Mouse (Mus musculus): Measurements from ENCODE around the gene Ntf3. TPM values are rescaled to one million over a fixed set of nuclear protein-coding genes. Genes with fewer than 3 reads are reported as not detected.

Gene Ntf3
- polyA plus RNA-seq, 1 experiment from 2014 or later, result 7.6 TPM

GRCm38 (mm10) chr6:126155928-126156327 lies 10.8 kb downstream of the Ntf3 start:
- Histone ChIP-seq H3K4me2 (no peak overlapping the region), H3K27ac (replicated peaks) (no peak overlapping the region), H3K36me3 (no peaks in the 10 kb centered on the region), H3K9ac (replicated peaks) (no peak overlapping the region), H3K4me3 (replicated peaks) (no peak overlapping the region), H3K27me3 (replicated peaks) (peaks cover 8% of the 10 kb centered on the region), H3K9me3 (replicated peaks) (no peaks in the 10 kb centered on the region; the same call in 1 of the 2 replicates), H3K4me1 (no peaks in the 10 kb centered on the region)
- no peak for ATAC-seq (ENCODE audit: low FRiP score)
- WGBS, result 91% methylated on average over 2 of the region's 2 CpGs

GRCm38 (mm10) chr6:126154372-126154982 lies 12.2 kb downstream of the Ntf3 start:
- Histone ChIP-seq H3K4me2 (no peak overlapping the region), H3K9ac (replicated peaks) (no peak overlapping the region), H3K27me3 (replicated peaks) (no peaks in the 10 kb centered on the region), H3K36me3 (no peaks in the 10 kb centered on the region), H3K4me1 (no peaks in the 10 kb centered on the region), H3K27ac (replicated peaks) (no peak overlapping the region), H3K4me3 (replicated peaks) (no peak overlapping the region), H3K9me3 (replicated peaks) (no peaks in the 10 kb centered on the region; the same call in 1 of the 2 replicates)
- 45% methylated on average over 8 of the region's 8 CpGs for WGBS
- peak; percentile 50; the same call in 1 of the 2 replicates for ATAC-seq (ENCODE audit: low FRiP score)

DNA sequence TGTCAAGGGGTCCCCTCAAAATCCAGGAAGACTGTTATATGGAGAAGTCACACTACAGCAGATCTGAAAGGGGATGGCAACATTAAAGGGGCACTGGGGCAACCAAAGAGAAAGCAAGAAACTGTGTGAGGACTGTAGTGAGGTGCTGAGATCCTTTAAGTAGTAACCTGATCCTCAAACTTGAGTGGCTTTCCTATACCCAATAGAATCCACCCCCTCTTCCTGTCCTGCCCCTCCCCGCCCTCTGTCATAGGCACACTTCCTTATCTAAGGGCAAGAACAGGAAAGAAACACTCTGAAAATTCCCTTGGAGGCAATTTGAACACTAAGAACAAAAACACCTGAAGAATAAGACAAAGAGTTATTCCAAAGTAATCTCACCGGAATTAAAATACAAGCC lies 13.6 kb downstream of the Ntf3 start:
- no peak for ATAC-seq (ENCODE audit: low FRiP score)
- no peaks in the 10 kb centered on the region; the same call in 1 of the 2 replicates for H3K9me3 ChIP-seq (replicated peaks)
- H3K4me2 ChIP-seq, result no peak overlapping the region
- no peak overlapping the region for H3K9ac ChIP-seq (replicated peaks)
- no peaks in the 10 kb centered on the region for H3K4me1 ChIP-seq
- H3K4me3 ChIP-seq (replicated peaks), result no peak overlapping the region
- WGBS, result 82% methylated on average over 2 of the region's 2 CpGs
- no peak overlapping the region for H3K27ac ChIP-seq (replicated peaks)
- H3K27me3 ChIP-seq (replicated peaks), result no peaks in the 10 kb centered on the region
- no peaks in the 10 kb centered on the region for H3K36me3 ChIP-seq

GRCm38 (mm10) chr6:126143659-126144058 lies 23.1 kb downstream of the Ntf3 start:
- H3K4me3 ChIP-seq (replicated peaks), result no peak overlapping the region
- no peak overlapping the region for H3K9ac ChIP-seq (replicated peaks)
- H3K4me2 ChIP-seq, result no peak overlapping the region
- no peaks in the 10 kb centered on the region for H3K27me3 ChIP-seq (replicated peaks)
- no peak for ATAC-seq (ENCODE audit: low FRiP score)
- 0 out of 2 replicates have a peak, but pooled peaks cover 3% of the 10 kb centered on the region for H3K4me1 ChIP-seq
- 77% methylated on average over 5 of the region's 5 CpGs for WGBS
- no peak overlapping the region for H3K27ac ChIP-seq (replicated peaks)
- H3K36me3 ChIP-seq, result no peaks in the 10 kb centered on the region
- no peaks in the 10 kb centered on the region for H3K9me3 ChIP-seq (replicated peaks)

GRCm38 (mm10) chr6:126142741-126143140 lies 24.0 kb downstream of the Ntf3 start:
- 79% methylated on average over 3 of the region's 3 CpGs for WGBS

DNA sequence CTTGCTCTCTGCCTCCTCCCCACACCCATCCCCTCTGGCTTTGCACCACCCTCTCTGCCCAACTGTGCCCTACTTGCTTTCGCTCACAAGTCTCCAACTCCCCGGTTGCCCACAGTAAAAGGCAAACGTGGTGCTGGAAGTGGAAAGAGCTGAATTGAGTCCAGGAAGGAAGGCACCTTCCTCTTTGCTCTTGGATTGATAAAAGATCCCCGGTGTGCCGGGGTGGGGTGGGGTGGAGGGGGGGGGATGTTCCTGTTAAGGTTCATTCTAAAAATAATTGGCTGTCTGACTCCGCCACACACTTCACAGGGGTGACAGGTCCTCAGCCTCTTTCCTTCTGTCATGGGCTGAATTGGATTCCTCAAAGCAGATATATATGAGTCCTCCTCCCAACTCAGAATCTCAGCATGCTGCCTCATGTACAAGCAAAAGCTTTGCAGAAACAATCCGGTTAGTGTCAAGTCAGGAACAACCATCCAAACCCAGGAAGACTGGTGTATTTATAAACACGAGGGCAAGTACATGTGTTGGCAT lies 24.6 kb downstream of the Ntf3 start:
- Histone ChIP-seq H3K27me3 (replicated peaks) (no peaks in the 10 kb centered on the region), H3K27ac (replicated peaks) (no peak overlapping the region), H3K9me3 (replicated peaks) (no peaks in the 10 kb centered on the region), H3K9ac (replicated peaks) (no peak overlapping the region), H3K36me3 (no peaks in the 10 kb centered on the region), H3K4me1 (0 out of 2 replicates have a peak, but pooled peaks cover 3% of the 10 kb centered on the region), H3K4me2 (no peak overlapping the region), H3K4me3 (replicated peaks) (no peak overlapping the region)
- no peak for ATAC-seq (ENCODE audit: low FRiP score)
- 74% methylated on average over 8 of the region's 8 CpGs for WGBS

More at GRCm38 (mm10) chr6:126142741-126143140, 24.0 kb downstream of the Ntf3 start:
- Histone ChIP-seq H3K9me3 (replicated peaks) (no peaks in the 10 kb centered on the region), H3K36me3 (no peaks in the 10 kb centered on the region), H3K4me2 (no peak overlapping the region), H3K27me3 (replicated peaks) (no peaks in the 10 kb centered on the region), H3K9ac (replicated peaks) (no peak overlapping the region), H3K4me3 (replicated peaks) (no peak overlapping the region), H3K27ac (replicated peaks) (no peak overlapping the region), H3K4me1 (0 out of 2 replicates have a peak, but pooled peaks cover 3% of the 10 kb centered on the region)
- no peak for ATAC-seq (ENCODE audit: low FRiP score)

- H3K9me3 ChIP-seq (replicated peaks), result no peaks in the 10 kb centered on the region
- H3K27me3 ChIP-seq (replicated peaks), result no peaks in the 10 kb centered on the region
- no peak overlapping the region for H3K4me3 ChIP-seq (replicated peaks)
- 59% methylated on average over 13 of the region's 13 CpGs for WGBS
- H3K27ac ChIP-seq (replicated peaks), result no peak overlapping the region
- no peaks in the 10 kb centered on the region for H3K36me3 ChIP-seq
- no peak overlapping the region for H3K4me2 ChIP-seq
- ATAC-seq (ENCODE audit: low FRiP score), result 0 out of 2 replicates have a peak, but pooled peaks have one; percentile 11
- 0 out of 2 replicates have a peak, but pooled peaks cover 3% of the 10 kb centered on the region for H3K4me1 ChIP-seq
- H3K9ac ChIP-seq (replicated peaks), result no peak overlapping the region
These were observed 25.2 kb downstream of the Ntf3 start for GRCm38 (mm10) chr6:126141472-126141871.

DNA sequence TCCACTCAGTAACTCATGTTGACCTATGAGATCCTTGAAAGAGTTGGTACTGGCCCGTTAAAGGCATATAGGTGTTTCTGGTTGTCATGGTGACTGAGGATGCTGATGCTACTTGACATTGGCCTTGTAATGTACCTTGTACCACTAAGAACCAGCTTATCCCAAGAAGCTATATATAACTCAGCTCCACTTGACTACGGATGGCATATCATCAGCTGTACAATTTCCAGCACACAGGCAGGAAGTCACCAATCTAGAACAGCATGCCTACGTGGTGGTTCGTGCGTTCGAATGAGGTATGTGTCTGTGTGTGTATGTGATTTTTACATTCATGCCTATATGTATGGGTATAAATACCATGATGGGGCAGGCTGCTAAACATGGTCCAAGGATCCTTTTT lies 25.7 kb downstream of the Ntf3 start:
- Histone ChIP-seq H3K27ac (replicated peaks) (no peak overlapping the region), H3K36me3 (no peaks in the 10 kb centered on the region), H3K4me3 (replicated peaks) (no peak overlapping the region), H3K9me3 (replicated peaks) (no peaks in the 10 kb centered on the region), H3K4me2 (no peak overlapping the region), H3K9ac (replicated peaks) (no peak overlapping the region), H3K4me1 (0 out of 2 replicates have a peak, but pooled peaks cover 3% of the 10 kb centered on the region), H3K27me3 (replicated peaks) (no peaks in the 10 kb centered on the region)
- 87% methylated on average over 6 of the region's 6 CpGs for WGBS
- ATAC-seq (ENCODE audit: low FRiP score), result no peak

GRCm38 (mm10) chr6:126140416-126140815 lies 26.3 kb downstream of the Ntf3 start:
- Histone ChIP-seq H3K27ac (replicated peaks) (no peak overlapping the region), H3K36me3 (no peaks in the 10 kb centered on the region), H3K4me2 (no peak overlapping the region), H3K9ac (replicated peaks) (no peak overlapping the region), H3K4me1 (0 out of 2 replicates have a peak, but pooled peaks cover 3% of the 10 kb centered on the region), H3K4me3 (replicated peaks) (no peak overlapping the region), H3K9me3 (replicated peaks) (no peaks in the 10 kb centered on the region), H3K27me3 (replicated peaks) (no peaks in the 10 kb centered on the region)
- ATAC-seq (ENCODE audit: low FRiP score), result no peak
- 67% methylated on average over 2 of the region's 2 CpGs for WGBS

DNA sequence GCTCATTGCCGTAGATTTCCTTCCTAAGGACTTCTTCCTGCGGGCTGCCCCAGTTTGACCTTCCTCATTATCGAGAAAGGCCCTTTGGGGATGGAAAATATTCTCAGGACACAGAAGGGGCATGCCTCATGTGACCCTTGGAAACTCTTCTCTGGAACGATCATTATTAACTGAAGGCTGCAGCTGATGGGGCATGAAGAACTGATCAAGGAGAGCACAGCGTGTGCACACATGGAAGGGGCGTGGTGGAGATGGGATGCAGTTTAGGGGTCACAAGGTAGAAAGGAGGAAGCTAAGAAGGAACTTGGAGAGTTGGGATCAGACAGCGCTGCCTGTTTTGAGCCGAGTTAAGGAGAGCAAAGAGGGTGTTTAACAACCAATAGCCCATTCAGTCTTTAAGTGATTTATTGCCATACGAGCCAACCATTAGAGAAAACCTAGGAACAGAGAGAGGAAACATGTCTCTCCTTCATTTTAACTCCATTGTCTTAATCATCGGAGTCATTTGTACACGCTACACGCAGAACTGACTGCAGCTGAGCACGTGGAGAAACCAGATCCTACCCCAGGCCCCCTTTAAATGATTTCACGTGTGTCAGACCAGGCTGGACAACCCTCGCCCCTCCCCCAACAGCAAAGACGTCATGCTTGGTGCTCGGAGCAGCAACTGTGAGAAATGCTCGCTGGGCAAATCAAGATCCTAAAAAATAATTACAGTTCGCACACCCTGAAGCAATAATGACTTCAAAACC lies 32.4 kb downstream of the Ntf3 start:
- Histone ChIP-seq H3K4me2 (peak overlapping the region; percentile 11; the same call in 1 of the 2 replicates), H3K27ac (replicated peaks) (no peak overlapping the region), H3K27me3 (replicated peaks) (no peaks in the 10 kb centered on the region), H3K4me3 (replicated peaks) (no peak overlapping the region), H3K4me1 (peaks cover 8% of the 10 kb centered on the region; the same call in 1 of the 2 replicates), H3K9me3 (replicated peaks) (no peaks in the 10 kb centered on the region), H3K9ac (replicated peaks) (no peak overlapping the region), H3K36me3 (no peaks in the 10 kb centered on the region)
- no peak for ATAC-seq (ENCODE audit: low FRiP score)
- WGBS, result 44% methylated on average over 19 of the region's 19 CpGs

GRCm38 (mm10) chr6:126128238-126128637 lies 38.5 kb downstream of the Ntf3 start:
- Histone ChIP-seq H3K9ac (replicated peaks) (no peak overlapping the region), H3K4me1 (no peaks in the 10 kb centered on the region), H3K36me3 (no peaks in the 10 kb centered on the region), H3K4me3 (replicated peaks) (no peak overlapping the region), H3K27me3 (replicated peaks) (no peaks in the 10 kb centered on the region), H3K27ac (replicated peaks) (no peak overlapping the region), H3K9me3 (replicated peaks) (no peaks in the 10 kb centered on the region), H3K4me2 (no peak overlapping the region)
- 58% methylated on average over 7 of the region's 7 CpGs for WGBS
- ATAC-seq (ENCODE audit: low FRiP score), result no peak

GRCm38 (mm10) chr6:126118247-126118646 lies 48.5 kb downstream of the Ntf3 start:
- Histone ChIP-seq H3K9me3 (replicated peaks) (no peaks in the 10 kb centered on the region), H3K4me2 (no peak overlapping the region), H3K27ac (replicated peaks) (no peak overlapping the region), H3K9ac (replicated peaks) (no peak overlapping the region), H3K36me3 (no peaks in the 10 kb centered on the region), H3K4me1 (0 out of 2 replicates have a peak, but pooled peaks cover 3% of the 10 kb centered on the region), H3K4me3 (replicated peaks) (no peak overlapping the region), H3K27me3 (replicated peaks) (no peaks in the 10 kb centered on the region)
- ATAC-seq (ENCODE audit: low FRiP score), result no peak
- 67% methylated on average over 1 of the region's 1 CpGs for whole genome bisulfite sequencing
